9 mouse cellular contexts compared by ENCODE assay signal in genomic region chr17:79981758-79982481, GRCm38 (mm10).
DNase-seq lines count a peak whose midpoint lies in the region; ATAC-seq and TF ChIP-seq lines count a peak whose summit lies in the region.
"Had no signal": no experiment of that assay in that cellular context is flagged by ENCODE, and none has a peak within 500 bp of the region (broad histone marks: within the 10 kb centered on the region; RNA-seq: fewer than 3 reads in every experiment).

No protein-coding gene starts in this region.

- no peak for TF ChIP-seq CTCF in gastrocnemius, adult 2 months (IDR thresholded peaks at IDR 0.05)
- TF ChIP-seq CTCF in thymus, adult 2 months (IDR thresholded peaks at IDR 0.05; ENCODE audit: borderline replicate concordance, control insufficient read depth, extremely low read depth, insufficient read depth, low read length, poor library complexity), result no peak

- intact Hi-C loops in gastrocnemius, adult 2 months (cut with DNase I), result no loop called here

- H3K4me1 ChIP-seq in thymus, adult 2 months (replicated peaks; ENCODE audit: control insufficient read depth, insufficient read depth, low read length), result peaks cover 53% of the 10 kb centered on the region
- peaks cover 4% of the 10 kb centered on the region; the same call in 1 of the 2 replicates for H3K4me1 ChIP-seq in midbrain, embryonic 15.5 days

- H3K27ac ChIP-seq in gastrocnemius, adult 2 months, result peak overlapping the region; percentile 31
- H3K27ac ChIP-seq in thymus, adult 2 months (ENCODE audit: control insufficient read depth, insufficient read depth, low read length), result peak overlapping the region; percentile 99
- H3K27ac ChIP-seq in midbrain, embryonic 15.5 days, result no peak overlapping the region

- no peak for DNase-seq in gastrocnemius, adult 2 months
- DNase-seq in gastrocnemius, adult 18-20 months (ENCODE audit: low spot score), result no peak
- peak; percentile 50 for DNase-seq in thymus, adult 2 months
- DNase-seq in thymus, adult 18-20 months, result no peak
- DNase-seq in cerebellum, adult 9-10 months, result no peak
- DNase-seq in adrenal gland, adult 2 months, result no peak
- DNase-seq: lung, postnatal 4 days had no signal

- no peaks in the 10 kb centered on the region for H3K9me3 ChIP-seq in midbrain, embryonic 15.5 days

- no peak overlapping the region for H3K4me3 ChIP-seq in gastrocnemius, adult 2 months
- H3K4me3 ChIP-seq in thymus, adult 2 months (ENCODE audit: control insufficient read depth, insufficient read depth, low read length), result peak overlapping the region; percentile 43
- no peak overlapping the region for H3K4me3 ChIP-seq in midbrain, embryonic 15.5 days

- no peak for TF ChIP-seq POLR2A in thymus, adult 2 months (IDR thresholded peaks at IDR 0.05; ENCODE audit: control insufficient read depth, extremely low read depth, insufficient read depth, low read length, poor library complexity)

- ATAC-seq in midbrain, embryonic 15.5 days (replicated peaks), result 0 out of 2 replicates have a peak, but pooled peaks have one; percentile 33
- no peak for ATAC-seq in frontal cortex, adult (ENCODE audit: low TSS enrichment)

- no peak overlapping the region for H3K4me2 ChIP-seq in midbrain, embryonic 15.5 days

- no peaks in the 10 kb centered on the region for H3K27me3 ChIP-seq in thymus, adult 2 months (ENCODE audit: control insufficient read depth, insufficient read depth, low read length)
- H3K27me3 ChIP-seq in midbrain, embryonic 15.5 days (replicated peaks), result no peaks in the 10 kb centered on the region

- no peak overlapping the region for H3K9ac ChIP-seq in midbrain, embryonic 15.5 days

- 26% methylated on average over 12 of the region's 12 CpGs for WGBS in thymus, adult 2 months
- 61% methylated on average over 12 of the region's 12 CpGs for WGBS in midbrain, embryonic 15.5 days

- no peaks in the 10 kb centered on the region for H3K36me3 ChIP-seq in thymus, adult 2 months (ENCODE audit: control insufficient read depth, insufficient read depth, low read length)
- H3K36me3 ChIP-seq in midbrain, embryonic 15.5 days (replicated peaks), result no peaks in the 10 kb centered on the region
